Mouse (Mus musculus): ENCODE data around the gene Gpr182. TPM values are rescaled to one million over a fixed set of nuclear protein-coding genes. Genes with fewer than 3 reads are reported as not detected.
"Not testable (repeated sequence)": the region's sequence is repeated elsewhere in the genome, so short reads cannot be mapped to it uniquely, and the experiment has no call there.

Gene Gpr182
- 1 to 10 TPM; 4.6 to 4.7 TPM for total RNA-seq (2021)

GRCm38 (mm10) chr10:127751548-127751947 is at the start of gene Gpr182:
Gpr182 (minus strand) TSS chr10:127751732.
- intact Hi-C loops (cut with DNase I), result no loop called here
- peak; percentile 41 to 47 for DNase-seq

- intact Hi-C loops (cut with DNase I), result no loop called here
Observed at GRCm38 (mm10) chr10:127800891-127801290, 49.4 kb upstream of the Gpr182 start, which contains the start of gene Rdh16. Rdh16 (plus strand) TSS chr10:127801152.

GRCm38 (mm10) chr10:127799295-127799694 is 47.8 kb upstream of the Gpr182 start:
- intact Hi-C loops (cut with DNase I), result no loop called here

More at GRCm38 (mm10) chr10:127800891-127801290, 49.4 kb upstream of the Gpr182 start, which contains the start of gene Rdh16:
- no peak for DNase-seq

GRCm38 (mm10) chr10:127785411-127785810 is 33.9 kb upstream of the Gpr182 start:
- intact Hi-C loops (cut with DNase I); DNase-seq: not testable (repeated sequence)

More at GRCm38 (mm10) chr10:127799295-127799694, 47.8 kb upstream of the Gpr182 start:
- DNase-seq, result no peak

GRCm38 (mm10) chr10:127782321-127782720 is 30.8 kb upstream of the Gpr182 start:
- intact Hi-C loops (cut with DNase I); DNase-seq: not testable (repeated sequence)

GRCm38 (mm10) chr10:127776011-127776410 is 24.5 kb upstream of the Gpr182 start, which contains the start of gene Rdh9:
Rdh9 (plus strand) TSS chr10:127776386.
- intact Hi-C loops (cut with DNase I), result no loop called here

GRCm38 (mm10) chr10:127766564-127766963 is 15.0 kb upstream of the Gpr182 start:
- no peak for DNase-seq
- intact Hi-C loops (cut with DNase I), result no loop called here

More at GRCm38 (mm10) chr10:127776011-127776410, 24.5 kb upstream of the Gpr182 start, which contains the start of gene Rdh9:
- no peak for DNase-seq

GRCm38 (mm10) chr10:127763914-127764680 is 12.6 kb upstream of the Gpr182 start:
- intact Hi-C loops (cut with DNase I), result no loop called here
- no peak for DNase-seq

- DNase-seq; intact Hi-C loops (cut with DNase I): not testable (repeated sequence)
Observed at GRCm38 (mm10) chr10:127762926-127763325, 11.4 kb upstream of the Gpr182 start.

GRCm38 (mm10) chr10:127759181-127760110 is 7.9 kb upstream of the Gpr182 start, which contains the start of the genes Rdh1 and Rdh16f1:
Rdh1 (plus strand) TSS chr10:127759721.
Rdh16f1 (plus strand) TSS chr10:127759787.
- intact Hi-C loops (cut with DNase I), result no loop called here
- DNase-seq, result no peak

- intact Hi-C loops (cut with DNase I), result no loop called here
- peak; percentile 32 to 55 for DNase-seq
Observed at GRCm38 (mm10) chr10:127755770-127756468, 4.4 kb upstream of the Gpr182 start.

GRCm38 (mm10) chr10:127755246-127755645 is 3.7 kb upstream of the Gpr182 start:
- no peak for DNase-seq
- intact Hi-C loops (cut with DNase I), result no loop called here

- peak; percentile 42 to 50 for DNase-seq
- intact Hi-C loops (cut with DNase I), result no loop called here
Observed at GRCm38 (mm10) chr10:127754566-127755166, 3.1 kb upstream of the Gpr182 start.

GRCm38 (mm10) chr10:127750136-127750777 is 1.3 kb downstream of the Gpr182 start:
- intact Hi-C loops (cut with DNase I), result no loop called here

GRCm38 (mm10) chr10:127748847-127749612 is 2.5 kb downstream of the Gpr182 start:
- intact Hi-C loops (cut with DNase I), result no loop called here
- DNase-seq, result peak; percentile 32 to 46

More at GRCm38 (mm10) chr10:127750136-127750777, 1.3 kb downstream of the Gpr182 start:
- DNase-seq, result peak; percentile 25 to 40

- intact Hi-C loops (cut with DNase I), result no loop called here
- no peak for DNase-seq
Observed at GRCm38 (mm10) chr10:127747254-127747653, 4.3 kb downstream of the Gpr182 start.

- intact Hi-C loops (cut with DNase I), result no loop called here
- no peak for DNase-seq
Observed at GRCm38 (mm10) chr10:127745886-127746285, 5.6 kb downstream of the Gpr182 start.

GRCm38 (mm10) chr10:127744661-127745060 is 6.9 kb downstream of the Gpr182 start:
- intact Hi-C loops (cut with DNase I), result no loop called here
- peak; percentile 36 to 70 for DNase-seq
